Mouse (Mus musculus) neutrophil, adult 5-6 weeks (primary cell): ENCODE data around the gene Mylk. TPM values are rescaled to one million over a fixed set of nuclear protein-coding genes. Genes with fewer than 3 reads are reported as not detected.
"Not testable (repeated sequence)": the region's sequence is repeated elsewhere in the genome, so short reads cannot be mapped to it uniquely, and the experiment has no call there.

ENCODE experiments used
- ATAC-seq: fragments of 151-379, 151-347 bp; 2 replicates; pipeline ENCODE4 v1.8.0; 2017; ENCODE audit warnings: mild to moderate bottlenecking, moderate TSS enrichment; ENCODE audit not compliant: insufficient number of reproducible peaks, poor library complexity, low FRiP score, severe bottlenecking; ENCODE audit errors: extremely low read depth
- total RNA-seq: library from RNA; stranded (forward); fragments of 200-1000 nt; gene quantifications from 2 replicates; pipeline ENCODE4 v1.2.3, GENCODE M21; 2017

Mylk gene
- total RNA-seq, 1 experiment from 2014 or later = 16.3 TPM

DNA sequence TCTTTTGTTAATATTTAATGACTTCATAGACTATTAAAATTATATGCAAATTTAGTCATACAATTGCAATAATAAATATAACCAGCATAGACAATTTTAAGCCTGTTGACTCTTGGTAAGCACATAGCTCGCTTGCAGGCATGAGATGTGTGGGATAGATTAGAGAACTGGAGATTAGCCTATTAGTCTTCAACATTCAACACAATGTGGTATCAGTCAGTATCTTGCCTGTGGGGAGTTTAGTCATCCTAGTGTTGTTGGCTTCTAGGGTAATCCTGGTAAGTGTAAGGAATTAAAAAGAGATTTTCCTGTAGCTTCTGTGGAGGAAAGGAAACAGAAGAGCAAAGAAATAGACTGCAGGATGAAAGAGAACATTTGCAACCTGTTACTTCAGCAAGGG, 20.7 kb downstream of the Mylk start:
- ATAC-seq = no peak

GRCm38 (mm10) chr16:34766193-34766592, 21.2 kb downstream of the Mylk start:
- no peak for ATAC-seq

GRCm38 (mm10) chr16:34767443-34767842, 22.4 kb downstream of the Mylk start:
- ATAC-seq = no peak

DNA sequence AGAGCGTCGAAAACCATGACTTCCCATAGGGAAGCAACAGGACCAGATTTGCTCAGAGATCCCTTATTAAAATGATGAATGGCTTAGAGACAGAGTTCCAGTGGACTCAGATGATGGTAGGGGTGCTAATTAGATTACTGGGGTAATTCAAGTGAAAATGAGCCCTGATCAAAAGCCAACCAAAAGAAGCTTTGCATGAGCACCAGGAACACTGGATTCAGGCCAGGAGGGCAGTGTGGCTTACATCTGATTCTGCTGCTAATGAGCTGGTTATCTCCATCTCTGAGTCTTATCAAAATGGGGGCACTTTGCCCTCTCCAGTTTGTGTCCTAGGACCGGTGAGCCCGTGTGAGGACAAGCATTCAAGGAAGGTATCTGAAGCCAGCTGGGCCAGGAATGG, 23.4 kb downstream of the Mylk start:
- no peak for ATAC-seq

- no peak for ATAC-seq
These were observed 25.1 kb downstream of the Mylk start for GRCm38 (mm10) chr16:34770127-34770526.

GRCm38 (mm10) chr16:34772445-34773032, 27.5 kb downstream of the Mylk start:
- no peak for ATAC-seq

- ATAC-seq = no peak
These were observed 37.4 kb downstream of the Mylk start for GRCm38 (mm10) chr16:34782442-34782841.

- no peak for ATAC-seq
These were observed 38.5 kb downstream of the Mylk start for GRCm38 (mm10) chr16:34783536-34783935.

DNA sequence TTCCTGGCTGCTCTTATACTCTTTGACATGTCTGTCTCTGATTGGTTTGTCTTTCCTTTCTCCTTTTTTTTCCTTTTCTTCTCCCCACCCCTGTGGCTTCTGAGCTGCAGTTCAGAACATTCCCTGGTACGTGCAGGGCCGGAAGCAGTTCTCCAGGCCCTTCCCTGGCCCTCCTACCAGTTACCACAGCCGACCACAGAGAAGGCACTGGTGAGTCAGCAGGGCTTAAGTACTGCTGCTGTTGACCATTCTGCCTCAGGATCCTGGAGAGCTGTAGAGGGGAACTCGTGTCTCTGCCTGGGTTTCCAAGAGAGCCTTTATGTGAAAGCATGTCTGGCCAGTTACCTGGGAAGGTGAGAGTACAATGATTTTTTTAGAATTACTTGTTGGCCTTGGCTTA, 39.7 kb downstream of the Mylk start:
- no peak for ATAC-seq

DNA sequence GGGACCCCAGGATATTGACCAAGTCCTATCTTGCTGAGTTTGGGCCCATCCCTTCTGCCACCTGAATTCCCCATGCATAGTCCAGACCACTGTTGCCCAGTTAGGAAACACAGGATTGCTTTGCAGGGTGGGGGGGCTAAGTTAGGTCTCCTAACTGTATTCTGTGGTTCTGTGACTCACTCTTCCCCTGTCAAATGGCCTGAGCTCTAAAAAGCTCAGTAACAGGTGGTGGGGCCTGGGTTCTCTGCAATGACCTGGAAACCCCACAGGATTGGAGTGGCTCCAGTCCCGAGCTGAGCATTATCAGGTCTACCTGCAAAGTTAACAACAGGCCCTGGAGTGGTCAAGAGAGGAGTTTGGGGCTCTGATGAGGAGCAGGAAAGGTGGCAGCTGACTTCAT, 47.5 kb downstream of the Mylk start:
- no peak for ATAC-seq

DNA sequence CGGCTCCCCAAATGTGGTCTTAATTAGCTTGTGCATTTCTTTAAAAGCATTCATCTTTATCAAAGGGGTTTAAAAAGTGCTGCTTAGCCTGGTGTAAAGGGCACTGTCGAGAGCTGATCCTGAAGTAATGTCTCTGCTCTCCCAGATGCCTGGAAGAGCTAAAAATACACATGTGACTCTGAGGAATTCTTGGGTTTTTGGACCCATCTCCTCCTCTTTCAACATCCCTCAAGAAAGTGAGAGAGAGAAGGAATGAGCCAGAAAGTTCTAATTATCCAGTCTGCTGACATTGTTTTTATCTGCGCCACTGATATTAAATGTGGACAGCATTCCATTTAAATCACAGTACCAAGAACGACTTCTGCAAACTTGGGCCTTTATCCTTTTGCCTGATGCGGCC, 48.0 kb downstream of the Mylk start:
- no peak for ATAC-seq

- ATAC-seq = no peak
These were observed 56.2 kb downstream of the Mylk start for GRCm38 (mm10) chr16:34801222-34801621.

DNA sequence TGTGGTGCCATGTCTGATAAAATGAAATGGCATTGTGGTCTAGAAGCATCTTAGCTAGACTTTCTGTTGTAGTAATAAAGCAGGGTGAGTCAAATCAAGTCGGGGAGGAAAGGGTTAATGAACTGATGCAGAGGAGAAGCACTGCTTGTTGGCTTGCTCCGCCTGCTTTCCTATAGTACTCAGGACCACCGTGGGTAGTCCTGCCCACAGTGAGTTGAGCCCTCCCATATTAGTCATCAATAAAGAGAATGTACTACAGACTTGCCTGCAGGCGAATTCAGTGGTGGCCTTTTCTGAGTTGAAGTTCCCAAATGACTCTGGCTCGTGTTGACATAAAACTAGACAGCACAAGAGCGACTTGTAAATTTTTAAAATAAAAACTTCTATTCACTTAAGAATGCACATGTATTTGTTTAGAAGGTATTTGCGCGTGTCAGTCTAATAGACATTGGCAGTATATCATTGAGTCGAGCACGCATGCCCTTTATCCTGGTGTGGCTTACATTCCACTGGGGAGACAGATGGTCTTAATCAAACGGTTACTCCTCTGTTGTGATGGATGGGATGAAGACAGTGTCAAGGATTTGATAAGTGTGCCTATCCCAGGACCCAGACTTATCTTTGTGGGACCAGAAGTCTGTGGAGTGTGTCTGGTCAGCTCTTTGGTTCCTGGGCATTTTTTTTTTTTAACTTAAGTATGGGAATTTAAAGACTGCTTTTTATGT, 59.4 kb downstream of the Mylk start:
- ATAC-seq = no peak

- no peak for ATAC-seq
These were observed 62.1 kb downstream of the Mylk start for GRCm38 (mm10) chr16:34806883-34807767.

- no peak for ATAC-seq
These were observed 62.8 kb downstream of the Mylk start for GRCm38 (mm10) chr16:34807768-34808275.

GRCm38 (mm10) chr16:34812165-34812564, 67.2 kb downstream of the Mylk start:
- no peak for ATAC-seq

DNA sequence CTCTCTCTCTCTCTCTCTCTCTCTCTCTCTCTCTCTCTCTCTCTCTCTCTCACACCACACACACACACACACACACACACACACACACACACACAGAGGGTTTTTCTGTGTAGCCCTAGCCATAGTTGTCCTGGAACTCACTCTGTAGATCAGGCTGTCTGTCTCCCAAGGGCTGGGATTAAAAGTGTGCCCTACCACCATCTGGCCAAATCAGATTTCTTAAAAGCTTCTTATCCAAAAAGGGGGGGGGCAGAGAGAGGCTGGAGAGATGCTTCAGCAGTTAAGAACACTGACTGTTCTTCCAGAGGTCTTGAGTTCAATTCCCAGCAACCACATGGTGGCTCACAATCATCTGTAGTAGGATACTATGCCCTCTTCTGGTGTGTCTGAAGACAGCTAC, 68.2 kb downstream of the Mylk start:
- not testable (repeated sequence) for ATAC-seq

- ATAC-seq = no peak
These were observed 68.6 kb downstream of the Mylk start for GRCm38 (mm10) chr16:34813570-34813969.

DNA sequence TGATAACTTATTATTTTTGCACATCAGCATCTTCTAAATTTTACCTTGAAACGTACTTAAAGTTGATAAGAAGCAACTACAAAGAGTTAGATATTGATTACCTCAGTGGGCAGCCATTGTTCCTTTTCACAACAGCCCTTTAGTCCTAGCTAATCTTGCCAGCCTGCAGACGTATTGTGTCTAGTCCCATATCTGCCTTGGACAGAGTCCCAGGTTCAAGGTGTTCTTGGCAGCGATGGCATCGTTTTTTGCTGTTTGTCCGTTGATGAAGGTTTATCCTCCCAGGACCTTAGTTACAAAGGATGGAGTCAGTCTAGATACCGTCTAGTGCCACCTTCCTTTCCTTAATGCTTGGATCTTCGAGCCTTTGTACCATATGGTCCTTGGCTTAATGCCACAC, 69.6 kb downstream of the Mylk start:
- ATAC-seq = no peak

GRCm38 (mm10) chr16:34816548-34816947, 71.5 kb downstream of the Mylk start:
- no peak for ATAC-seq
